Mouse (Mus musculus) layer of hippocampus, postnatal 36 days (tissue): Measurements from ENCODE around the gene Nol3. TPM values are rescaled to one million over a fixed set of nuclear protein-coding genes. Genes with fewer than 3 reads are reported as not detected.

ENCODE experiments used
- DNase-seq, 2 experiments: peaks; one replicate each; pipeline ENCODE4 v3.0.0; 2022
- total RNA-seq, 2 experiments: library from RNA; stranded (reverse); gene quantifications; 2 replicates each; pipeline ENCODE4 v1.2.3; 2021

The Nol3 gene
- total RNA-seq, 2 experiments from 2014 or later, result 6.9 to 9.1 TPM

DNA sequence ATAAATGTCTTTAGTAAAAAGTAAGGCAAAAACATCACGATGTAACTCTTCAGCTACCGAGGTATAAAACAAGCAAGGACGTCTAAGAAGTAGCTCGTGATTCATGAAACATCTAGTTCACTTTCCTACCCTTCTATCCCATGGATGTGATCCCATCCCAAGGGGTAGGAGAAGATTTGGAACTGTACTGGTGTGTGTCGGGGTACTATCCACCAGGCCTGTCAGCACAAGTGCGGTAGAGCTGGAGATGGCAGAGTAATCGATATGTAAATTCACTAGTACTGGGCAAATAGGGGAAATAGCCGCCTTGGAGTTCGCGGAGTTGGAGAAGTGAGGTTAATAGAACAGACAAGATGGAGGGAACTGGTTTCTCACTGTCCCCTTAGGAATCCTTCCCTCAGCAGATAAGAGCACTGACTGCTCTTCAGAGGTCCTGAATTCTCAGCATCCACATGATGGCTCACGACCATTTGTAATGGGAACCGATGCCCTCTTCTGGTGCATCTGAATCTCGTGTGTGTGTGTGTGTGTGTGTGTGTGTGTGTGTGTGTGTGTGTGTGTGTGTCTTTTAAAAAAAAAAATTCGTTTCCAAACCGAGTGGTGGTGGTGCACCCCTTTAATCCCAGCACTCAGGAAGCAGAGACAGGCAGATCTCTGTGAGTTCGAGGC is 12.6 kb upstream of the Nol3 start:
- DNase-seq, result no peak

DNA sequence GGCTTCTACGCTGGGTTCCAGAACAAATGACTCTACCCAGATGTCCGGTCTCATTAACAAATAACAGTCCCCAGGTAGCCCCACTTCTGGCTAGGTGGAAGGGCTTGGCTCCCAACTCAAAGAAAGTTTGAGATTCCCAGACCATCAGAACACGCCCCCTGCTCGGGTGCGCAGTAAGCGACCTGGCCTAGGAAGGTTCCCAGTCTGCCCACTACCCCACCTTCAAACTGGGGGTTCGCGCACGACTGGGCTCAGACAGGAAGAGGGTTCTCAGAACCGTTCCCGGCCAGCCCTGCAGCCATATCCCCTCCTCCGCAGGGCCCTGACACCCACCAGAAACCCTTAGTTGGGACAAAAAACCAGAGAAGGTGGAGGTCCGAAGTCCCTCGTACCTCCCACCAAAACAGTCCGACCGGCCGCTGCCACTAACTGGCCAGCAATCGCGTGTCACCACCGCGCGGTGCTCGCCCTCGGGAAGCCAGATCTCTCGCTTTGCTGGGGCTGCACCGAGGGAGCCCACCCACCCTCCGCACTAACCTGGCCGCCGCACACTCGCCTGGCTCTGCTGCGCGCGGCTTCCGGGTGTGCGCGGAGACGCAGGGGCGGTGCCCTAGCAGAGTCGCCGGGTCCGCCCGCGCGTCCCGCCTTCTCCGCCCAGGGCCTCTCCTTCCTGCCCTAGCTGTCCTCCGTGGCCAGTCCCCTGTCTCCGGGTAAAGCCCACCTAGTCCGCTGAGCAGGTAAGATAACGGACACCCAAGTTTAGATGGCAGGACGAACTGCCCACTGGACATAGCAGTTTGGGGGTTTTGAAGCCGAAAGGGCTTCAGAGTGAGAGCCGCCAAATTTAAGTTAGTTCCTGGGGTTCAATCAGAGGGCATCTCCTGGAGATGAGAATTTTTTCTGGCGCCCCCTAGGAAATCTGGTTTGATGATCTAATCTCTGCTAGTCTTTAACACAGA is 11.6 kb upstream of the Nol3 start, which contains the start of the genes Tradd and Fbxl8:
Gene Tradd (minus strand): TSS at position 586 of the 959 bp plus-strand sequence.
Gene Fbxl8 (plus strand): TSS at position 625 of the 959 bp plus-strand sequence.
- no peak for DNase-seq

DNA sequence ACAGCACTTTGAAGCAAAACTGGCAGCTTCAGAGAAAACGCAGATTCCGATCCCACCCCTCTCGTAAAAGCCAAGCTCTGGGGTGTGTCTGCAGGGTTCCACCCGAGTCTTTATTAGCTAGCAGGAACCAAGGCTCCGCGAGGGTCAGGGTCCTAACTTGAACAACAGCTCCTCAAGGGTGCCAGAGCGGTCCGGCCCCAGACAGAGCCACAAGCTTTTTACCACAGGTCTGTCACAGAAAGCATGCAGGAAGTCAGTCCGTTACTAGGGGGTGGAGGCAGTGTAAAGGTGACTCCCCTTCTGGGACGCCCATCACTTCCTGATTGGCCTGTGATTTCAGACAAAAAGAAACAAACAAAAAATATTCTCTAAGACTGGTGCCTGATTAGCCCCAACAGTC is 10.8 kb upstream of the Nol3 start:
- no peak for DNase-seq

DNA sequence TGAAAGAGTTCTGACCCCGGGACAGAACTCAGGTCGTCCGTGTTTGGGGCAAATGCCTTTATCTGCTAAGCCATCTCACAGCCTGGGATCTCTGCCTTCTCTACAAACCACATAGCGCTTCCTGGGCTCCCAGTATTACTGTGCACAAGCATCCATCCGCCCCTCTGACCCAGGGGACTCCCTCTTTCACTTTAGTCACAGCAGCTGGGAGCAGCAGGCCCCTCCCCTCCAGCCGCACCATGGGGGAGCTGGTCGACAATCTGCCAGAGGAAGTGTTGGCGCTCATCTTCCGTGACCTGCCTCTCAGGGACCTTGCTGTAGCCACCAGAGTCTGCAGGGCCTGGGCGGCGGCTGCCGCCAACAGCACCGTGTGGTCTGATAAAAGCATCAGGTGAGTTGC is 9.2 kb upstream of the Nol3 start:
- no peak for DNase-seq

DNA sequence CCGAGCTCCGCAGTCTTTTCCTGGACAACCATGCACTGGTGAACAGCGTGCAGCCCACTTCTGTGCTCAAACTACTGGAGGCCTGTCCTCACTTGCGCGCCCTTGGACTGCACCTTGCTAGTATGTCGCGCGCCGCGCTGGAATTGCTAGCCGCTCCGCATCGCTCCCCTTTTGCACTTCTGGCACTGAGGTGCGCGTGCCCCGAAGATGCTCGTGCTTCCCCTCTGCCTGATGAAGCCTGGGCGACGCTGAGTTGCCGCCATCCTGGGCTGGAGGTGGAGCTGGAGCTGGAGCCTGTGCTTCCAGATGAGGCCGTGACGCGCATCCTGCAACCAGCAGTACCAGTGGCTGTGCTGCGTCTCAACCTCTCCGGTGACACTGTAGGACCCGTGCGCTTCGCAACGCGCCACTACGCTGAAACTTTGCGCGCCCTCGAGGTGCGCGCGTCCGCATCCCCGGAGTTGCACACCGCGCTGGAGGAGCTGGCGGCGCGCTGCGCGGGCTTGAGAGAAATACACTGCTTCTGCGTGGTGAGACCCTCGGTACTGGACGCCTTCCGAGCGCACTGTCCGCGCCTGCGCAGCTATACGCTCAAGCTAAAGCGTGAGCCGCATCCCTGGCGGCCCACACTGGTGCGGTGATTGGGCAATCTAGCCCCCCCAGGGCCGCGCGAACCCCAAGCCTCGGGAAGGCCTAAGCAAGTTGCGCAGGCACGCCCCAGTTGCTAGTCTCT is 7.4 kb upstream of the Nol3 start:
- peak; percentile 70 to 79 for DNase-seq

DNA sequence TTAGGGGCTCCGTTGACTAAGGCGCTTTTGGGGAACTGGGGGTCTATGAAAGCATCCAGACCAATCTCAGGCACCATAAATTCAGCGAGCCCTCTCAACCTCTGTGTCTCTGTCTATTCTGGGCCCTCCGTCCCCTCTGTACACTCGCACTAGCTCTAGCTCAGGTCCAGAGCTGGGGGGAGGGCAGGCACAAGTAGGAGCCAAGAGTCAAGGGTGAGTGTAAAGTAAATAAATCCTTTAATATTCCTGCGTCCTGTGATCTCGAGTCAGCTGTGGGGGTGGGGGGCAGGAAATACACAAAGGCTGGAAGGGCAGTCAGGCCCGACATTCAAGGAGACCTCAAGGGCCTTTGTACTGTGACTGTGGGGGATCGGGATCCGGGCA is 6.9 kb upstream of the Nol3 start:
- no peak for DNase-seq

DNA sequence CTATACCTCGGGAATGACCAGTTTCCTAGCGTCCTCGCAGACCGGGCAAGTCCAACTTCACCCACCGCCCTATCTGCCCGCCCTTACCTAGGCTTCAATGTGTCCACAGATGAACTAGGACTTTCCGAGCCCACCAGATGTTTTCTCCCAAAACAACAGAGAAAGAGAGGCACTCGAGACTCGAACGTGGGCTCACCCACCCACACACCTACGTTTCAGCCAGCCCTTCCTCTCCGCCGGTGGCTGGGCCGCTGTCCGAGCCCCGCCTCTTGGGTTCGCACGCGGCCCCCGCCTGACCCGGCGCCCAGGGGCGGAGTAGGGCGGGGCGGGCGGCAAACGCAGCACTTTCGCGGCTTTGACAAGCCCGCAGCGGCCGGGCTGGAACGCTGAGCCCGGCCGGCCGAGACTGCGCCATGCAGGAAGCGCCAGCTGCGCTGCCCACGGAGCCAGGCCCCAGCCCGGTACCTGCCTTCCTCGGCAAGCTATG is 6.4 kb upstream of the Nol3 start, which contains the start of gene Hsf4:
Gene Hsf4 (plus strand): TSS at position 341 of the 487 bp plus-strand sequence.
- no peak for DNase-seq

DNA sequence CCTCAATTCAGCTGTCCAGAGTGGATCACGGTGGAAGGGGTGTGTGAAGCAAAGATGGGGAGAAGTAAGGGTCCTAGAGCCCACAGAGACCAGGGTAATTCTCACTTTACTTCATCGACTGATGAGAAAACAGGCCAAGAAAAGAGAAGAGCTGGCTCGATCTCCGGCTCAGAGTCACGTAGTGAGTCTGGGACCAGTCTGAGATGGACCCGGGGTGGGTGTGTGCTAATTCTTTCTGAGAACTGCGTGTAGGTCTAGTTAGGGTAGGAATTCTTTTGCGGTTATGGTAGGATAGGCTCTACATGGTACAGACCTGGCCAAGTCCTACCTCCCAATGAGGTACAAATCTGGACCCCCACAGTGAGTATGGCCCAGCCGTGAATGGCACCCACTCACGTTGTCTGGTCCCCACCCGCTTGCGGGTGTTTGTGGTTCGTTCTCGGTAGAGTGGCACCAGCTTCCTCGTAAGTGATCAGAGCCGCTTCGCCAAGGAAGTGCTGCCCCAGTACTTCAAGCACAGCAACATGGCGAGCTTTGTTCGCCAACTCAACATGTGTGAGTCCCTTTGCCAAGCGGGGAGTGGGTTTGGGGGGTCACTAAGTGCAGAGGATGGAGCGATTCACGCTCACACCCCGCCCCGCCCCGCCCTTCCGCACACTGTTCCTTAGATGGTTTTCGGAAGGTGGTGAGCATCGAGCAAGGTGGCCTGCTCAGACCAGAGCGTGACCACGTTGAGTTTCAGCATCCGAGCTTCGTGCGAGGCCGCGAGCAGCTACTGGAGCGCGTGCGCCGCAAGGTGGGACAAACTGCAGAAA is 5.6 kb upstream of the Nol3 start:
- no peak for DNase-seq

DNA sequence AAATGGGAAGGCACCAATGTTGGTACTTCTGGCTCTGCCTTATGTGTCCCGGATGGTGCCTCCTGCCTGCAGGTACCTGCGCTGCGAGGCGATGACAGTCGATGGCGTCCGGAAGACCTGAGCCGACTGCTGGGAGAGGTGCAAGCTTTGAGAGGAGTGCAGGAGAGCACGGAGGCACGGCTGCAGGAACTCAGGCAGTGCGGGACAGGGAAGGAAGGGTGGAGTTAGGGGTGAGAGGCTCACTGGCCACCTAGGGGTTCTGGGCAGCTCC is 5.1 kb upstream of the Nol3 start:
- no peak for DNase-seq

DNA sequence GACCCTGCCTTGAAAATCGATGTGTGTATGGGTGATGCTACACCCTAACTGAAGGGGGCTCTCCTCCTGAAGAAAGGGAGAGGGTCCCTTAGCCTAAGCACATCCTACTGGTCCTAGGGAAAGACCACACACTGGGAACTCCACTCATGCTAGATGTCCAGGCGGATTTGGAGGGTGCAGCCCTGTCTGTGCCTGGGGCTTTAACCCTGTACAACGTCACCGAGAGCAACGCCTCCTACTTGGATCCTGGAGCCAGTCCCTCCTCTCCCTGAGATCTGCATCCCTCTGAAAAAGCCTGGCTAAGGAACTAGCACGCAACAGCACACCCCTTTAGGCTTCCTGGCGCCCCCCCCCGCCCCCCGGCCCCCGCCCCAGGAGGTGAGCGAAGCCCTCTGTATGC is 553 bp upstream of the Nol3 start:
- no peak for DNase-seq

DNA sequence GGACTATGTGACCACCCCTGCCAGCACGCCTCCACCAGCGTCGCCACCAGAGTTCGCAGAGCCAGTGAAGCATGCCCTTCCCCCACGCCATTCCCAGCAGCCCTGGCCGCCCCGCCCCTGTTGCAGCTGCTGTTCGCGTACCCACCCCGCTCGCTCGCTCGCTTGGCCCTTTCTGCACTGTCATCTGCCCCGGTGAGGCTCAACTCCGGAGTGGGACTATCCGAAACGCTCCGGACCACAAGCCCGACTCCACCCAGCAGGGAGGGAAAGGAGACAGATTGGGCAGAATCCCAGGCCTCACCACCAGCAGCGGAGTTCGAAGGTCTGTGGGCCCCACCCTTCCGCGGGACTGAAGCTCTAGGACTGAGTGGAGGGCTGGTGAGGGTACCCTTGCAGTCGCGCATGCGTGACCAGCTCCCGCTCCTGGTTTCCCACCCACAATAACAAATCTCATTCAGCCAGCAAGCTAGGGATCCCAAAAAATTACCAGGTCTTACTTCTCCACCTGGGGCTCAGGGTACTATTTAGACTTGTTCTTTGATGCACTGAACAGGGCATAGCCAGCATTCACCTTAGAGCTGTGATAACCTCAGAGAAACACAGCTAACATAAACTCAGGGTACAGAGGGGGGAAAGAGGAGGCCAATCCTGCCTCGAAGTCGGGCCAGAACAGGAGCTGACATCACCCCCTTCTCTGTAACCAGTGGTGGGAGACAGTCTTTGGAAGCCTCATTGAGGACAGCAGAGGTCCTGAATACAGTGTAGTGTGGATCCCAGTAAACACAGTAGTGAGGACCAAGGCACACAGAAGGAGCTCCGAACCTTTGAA is 566 bp downstream of the Nol3 start:
- DNase-seq, result no peak

DNA sequence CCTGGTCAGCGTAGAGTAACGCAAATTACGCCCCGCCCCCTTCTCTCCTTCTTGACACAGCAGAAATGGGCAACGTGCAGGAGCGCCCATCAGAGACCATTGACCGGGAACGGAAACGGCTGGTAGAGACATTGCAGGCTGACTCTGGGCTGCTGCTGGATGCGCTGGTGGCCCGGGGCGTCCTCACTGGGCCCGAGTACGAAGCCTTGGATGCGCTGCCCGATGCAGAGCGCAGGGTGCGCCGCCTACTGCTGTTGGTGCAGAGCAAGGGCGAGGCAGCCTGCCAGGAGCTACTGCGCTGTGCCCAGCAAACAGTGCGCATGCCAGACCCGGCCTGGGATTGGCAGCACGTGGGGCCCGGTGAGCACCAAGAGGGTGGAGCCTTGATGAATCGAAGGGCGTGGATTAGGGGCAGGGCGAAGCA is 3.0 kb downstream of the Nol3 start:
- peak; percentile 84 to 88 for DNase-seq

DNA sequence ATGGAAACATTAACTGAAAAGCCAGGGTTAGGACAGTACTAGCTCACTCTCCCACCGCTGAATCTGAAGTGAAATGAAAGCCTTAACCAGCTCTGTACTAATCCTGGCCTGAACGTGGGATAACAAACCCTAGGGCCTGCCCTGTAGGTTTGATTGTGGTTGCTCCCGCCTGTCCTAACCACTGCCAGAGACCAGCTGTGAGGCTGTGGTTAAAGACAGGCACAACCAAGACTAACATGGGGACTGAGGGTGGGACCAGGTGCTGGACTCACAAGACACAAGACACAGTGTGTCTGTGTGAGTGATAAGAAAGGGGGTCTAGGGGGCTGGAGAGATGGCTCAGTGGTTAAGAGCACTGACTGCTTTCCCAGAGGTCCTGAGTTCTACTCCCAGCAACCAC is 4.6 kb downstream of the Nol3 start:
- DNase-seq, result no peak

DNA sequence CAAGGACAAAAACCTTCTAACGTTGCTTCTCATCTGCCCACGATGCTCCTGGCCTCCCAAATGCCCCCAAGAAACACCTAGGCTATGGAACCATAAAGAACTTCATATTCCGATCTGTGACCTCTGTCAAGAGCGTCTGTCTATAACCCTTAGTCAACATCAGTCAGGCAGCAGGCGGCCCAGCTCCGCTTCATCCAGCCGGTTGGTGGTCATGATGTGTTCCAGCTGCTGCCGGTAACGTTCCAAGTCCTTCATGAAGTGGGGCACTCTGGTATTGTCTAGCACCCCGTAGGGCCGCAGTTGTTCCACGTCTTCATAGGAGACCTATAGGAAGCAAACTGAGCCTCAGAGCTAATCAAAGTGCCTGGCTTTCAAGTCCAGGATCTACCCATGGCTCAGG is 5.9 kb downstream of the Nol3 start:
- no peak for DNase-seq

DNA sequence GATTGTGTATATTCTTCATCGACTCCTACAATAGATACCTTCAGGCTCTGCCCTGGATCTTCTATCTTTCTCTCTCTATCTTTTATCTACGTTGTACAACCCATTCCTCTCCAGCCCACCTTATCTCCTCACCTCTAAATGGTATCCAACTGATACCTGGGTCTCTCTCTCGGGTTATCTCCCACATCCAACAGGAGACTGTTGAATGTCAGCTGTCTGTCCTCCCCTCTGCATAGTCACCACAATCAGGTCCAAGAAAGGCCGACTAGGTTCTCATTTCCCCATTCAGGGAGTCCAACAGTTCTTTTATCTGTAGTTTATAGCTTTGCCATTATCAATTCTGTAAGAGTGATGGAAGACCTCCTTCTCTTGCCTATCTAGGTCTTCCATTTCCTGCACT is 6.3 kb downstream of the Nol3 start:
- DNase-seq, result no peak

DNA sequence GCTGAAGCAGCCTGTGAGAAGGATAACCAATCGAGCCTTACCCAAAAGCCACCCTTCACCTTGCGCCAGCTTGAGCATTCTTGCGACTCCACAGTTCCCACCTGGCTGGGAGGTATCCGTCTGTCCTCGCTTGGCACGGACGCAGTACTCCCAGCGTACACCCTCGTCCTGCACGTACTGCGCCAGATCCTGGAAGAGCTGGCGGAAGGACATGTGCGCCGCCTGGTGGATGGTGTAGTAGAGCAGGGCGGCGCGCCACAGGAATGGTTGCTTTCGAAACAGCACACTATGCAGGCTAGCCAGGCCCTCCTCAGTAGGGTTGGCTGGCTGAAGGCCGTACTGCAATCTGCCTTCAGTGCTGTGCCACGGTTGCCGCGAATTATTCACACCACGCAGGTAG is 7.1 kb downstream of the Nol3 start:
- DNase-seq, result no peak

DNA sequence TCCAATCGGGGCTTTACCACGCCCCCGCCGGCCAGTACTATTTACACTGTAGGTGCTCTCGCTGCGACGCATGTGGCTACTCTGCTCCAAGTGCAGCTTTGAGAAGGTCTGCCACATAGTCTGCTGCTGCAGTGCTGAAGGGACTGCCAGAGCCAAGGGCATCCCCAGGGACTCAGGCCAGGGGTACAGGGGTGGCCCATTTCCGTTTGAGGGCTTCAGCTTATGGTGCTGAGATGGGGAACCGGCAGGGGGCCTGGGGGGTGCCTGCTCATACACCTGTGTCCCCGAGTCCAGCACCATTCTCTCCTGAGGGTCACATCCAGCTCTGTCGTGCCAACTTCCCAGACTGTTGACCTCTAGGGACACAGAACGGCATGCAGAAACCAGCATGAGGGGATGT is 9.6 kb downstream of the Nol3 start:
- no peak for DNase-seq

DNA sequence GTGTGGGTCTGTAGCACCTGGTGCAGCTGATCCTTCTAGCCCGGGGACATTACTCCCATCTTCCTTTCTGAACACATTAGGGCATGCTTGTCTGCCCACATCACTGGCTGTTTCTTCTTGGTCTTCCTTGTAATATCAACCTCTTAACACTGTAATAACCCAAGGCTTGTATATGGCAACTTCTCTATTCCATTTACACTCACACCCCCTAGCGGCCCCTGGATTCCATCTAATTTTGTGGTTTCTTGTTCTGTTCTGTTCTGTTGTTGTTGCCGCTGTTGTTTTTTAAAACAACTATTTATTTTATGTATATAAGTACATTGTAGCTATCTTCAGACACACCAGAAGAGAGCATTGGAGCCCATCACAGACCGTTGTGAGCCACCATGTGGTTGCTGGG is 11.0 kb downstream of the Nol3 start:
- DNase-seq, result no peak

DNA sequence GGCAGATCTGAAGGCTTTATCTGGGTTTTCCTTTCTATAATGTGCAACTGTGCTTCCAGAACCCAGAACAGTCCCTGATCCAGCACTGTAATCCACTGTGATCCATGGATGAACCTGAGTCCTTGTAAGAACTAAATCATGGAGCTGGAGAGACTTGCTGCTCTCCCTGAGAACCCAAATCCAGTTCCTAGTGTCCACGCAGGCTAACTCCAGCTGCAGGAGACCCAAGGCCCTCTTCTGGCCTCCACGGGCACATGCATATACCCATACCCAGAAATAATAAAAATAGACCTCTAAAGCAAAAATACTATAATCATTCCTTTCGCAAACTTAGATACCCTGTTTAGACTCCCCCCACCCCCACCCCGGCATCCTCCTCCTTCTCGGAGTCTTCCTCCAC is 12.3 kb downstream of the Nol3 start:
- no peak for DNase-seq

DNA sequence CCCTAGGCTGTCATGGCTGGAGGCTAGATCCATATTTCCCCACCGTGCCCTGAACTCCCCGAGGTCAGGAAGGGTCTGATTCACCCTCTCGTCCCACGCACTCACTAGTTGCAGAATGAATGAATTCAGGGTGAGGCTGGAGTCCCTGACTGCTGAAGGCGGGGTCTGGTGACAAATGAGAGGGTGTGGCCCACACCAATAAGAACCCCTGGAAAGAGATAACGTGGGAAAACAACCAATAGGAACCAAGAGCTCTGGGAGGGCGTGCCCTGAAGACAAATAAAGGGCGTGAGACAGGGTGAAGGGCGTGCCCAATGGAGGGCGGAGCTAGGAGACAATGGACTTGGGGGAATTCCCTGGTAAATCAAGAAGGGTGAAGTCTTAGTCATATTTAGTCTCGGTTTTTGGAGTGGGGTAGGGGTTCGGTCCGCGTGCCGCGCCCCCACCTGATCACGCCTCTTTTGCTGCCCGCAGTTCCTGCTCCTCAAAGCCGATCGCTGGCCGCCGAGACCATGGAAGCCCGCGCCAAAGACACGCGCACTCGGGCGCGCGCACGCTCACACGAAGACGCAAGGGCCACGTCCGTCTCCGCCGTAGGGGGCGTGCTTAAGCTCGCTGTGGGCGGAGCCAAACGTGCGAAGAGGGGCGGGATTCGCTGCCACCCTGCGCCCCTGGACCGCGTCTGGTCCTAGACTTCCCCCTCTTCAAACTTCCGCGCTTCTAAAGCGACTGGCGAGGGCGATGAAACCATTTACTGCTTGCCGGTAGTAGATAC is 13.2 kb downstream of the Nol3 start:
- DNase-seq, result peak; percentile 93 to 94
